Mouse (Mus musculus) T-helper 2 cell (primary cell): ENCODE measurements around the gene Wdr19.
"Not testable (repeated sequence)": the region's sequence is repeated elsewhere in the genome, so short reads cannot be mapped to it uniquely, and the experiment has no call there.

Source experiments
- in situ Hi-C: fragments of 300-600 bp; cut with MboI, MseI; formaldehyde crosslinking; loops from one replicate; pipeline ENCODE4 v1.15.1; 2025; ENCODE audit warnings: high pct_unique_total_duplicates

Wdr19 gene

DNA sequence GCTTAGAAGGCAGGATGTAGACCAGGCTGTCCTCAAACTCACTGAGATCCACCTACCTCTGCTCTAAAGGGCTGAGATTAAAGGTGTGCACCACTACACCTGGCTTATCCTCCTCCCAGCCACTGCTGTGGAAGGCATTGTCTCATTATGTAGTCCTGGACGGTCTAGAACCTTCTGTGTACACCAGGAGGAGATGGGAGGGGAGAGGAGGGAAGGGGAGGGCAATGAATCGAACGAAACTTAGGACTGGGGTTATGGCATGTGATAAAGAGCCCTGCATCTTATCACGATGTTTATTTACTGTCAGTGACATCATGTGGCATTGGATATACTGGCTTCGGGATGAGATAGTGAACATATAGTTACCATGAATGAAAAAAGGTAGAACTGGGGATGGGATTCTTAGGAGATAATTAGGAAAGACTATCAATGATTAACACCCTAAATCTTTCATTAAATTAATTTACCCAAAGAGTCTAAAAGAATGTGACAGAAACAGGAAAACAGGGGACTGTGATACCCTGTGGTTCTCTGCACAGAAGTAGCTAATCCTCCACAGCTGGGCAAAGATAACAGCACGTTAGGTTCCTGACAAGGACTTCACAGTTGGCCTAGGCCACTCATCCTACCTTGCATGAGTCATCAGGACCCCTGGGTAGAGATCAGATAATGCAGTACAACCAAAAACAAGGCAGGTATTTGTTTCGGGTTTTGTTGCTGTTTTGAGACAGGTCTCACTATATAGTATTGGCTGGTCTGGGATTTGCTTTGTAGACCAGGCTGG, 98.9 kb downstream of the Wdr19 start:
- in situ Hi-C loops, result no loop called here

DNA sequence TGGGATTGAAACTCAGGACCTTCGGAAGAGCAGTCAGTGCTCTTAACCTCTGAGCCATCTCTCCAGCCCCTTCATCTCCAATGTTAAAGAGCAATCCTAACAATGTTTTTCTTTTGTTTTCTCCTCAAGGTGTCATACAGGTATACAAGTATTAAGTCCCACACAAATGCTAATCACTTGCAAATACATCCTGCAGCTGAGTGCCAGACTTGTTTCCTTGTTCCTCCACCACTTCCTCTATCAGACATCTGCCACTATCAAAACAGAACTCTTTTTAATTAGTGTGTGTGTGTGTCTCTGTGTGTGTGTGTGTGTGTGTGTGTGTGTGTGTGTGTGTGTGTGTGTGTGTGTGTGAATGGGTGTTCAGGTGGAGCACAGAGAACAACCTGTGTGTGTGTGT, 100.1 kb downstream of the Wdr19 start:
- in situ Hi-C loops, result not testable (repeated sequence)

DNA sequence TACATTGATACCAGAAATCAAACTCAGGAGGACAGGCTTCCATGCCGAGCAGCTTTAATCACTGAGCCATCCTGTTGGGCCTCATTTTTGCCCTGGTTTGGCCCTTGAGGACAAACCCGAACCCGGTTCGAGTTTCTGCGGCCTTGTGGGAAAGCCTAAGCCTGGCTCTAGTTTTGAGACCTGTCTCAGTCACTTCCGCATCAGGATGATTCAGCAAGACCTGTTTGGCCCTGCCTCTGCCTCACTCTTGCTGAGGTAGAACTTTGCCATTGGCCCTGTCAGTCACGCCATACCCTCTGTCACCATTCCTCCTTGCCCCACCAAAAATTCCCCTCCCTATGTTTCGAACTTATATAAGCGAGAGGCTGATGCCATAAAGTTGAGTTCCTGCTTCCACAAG, 100.6 kb downstream of the Wdr19 start:
- in situ Hi-C loops, result no loop called here

DNA sequence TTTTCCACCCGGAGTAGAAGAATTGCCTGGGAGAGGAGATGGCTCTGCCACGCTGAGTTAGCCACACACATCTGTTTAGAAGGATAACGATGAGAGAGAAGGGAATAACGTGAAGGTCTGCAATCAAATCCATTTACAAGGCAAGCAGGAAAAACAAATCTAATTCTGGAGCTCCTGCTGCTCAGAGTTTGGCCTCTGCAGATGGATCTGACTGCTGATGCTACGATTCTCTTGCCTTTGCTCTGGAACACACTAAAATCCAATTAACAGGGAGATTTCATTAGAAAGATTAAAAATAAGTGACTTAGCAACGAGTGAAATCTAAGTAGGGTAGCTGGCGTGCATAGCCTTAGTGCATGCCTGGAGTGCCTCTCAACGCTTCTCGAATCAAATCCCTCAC, 106.0 kb downstream of the Wdr19 start:
- in situ Hi-C loops, result no loop called here

DNA sequence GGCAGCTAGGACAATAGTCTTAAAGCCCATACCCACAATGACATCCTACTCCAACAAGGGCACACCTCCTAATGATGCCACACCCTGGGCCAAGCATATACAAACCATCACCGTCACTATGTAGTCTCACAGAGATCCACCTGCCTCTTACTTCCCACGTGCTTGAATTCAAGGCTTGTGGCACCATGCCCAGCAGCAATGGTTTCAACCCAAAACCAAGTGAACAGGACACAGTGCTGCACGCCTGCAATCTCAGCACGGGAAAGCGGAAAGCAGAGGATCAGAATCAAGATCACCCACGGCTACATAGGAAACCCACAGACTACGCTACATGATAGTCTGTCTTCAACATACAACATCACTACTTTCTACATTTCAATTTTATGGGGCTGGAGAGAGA, 108.7 kb downstream of the Wdr19 start:
- in situ Hi-C loops, result no loop called here

DNA sequence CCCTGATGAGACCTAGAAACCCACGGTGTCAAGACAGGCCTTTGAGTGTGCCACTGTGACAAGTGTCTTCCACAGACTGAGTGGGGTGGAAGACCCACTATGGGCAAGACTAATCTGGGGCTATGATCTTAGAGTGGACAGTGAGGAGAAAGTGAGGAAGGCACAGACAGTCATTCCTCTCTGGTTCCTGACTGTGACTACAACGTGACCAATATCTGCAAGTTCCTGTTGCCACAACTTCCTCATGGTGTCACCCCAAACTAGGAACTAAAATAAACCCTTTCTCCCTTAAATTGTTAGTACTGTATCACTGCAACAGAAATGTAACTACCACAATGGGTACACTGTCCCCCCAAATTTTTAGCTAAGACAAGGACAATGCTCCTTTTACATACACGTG, 109.4 kb downstream of the Wdr19 start:
- in situ Hi-C loops, result no loop called here
